Mouse (Mus musculus) heart, adult 9 months (tissue): Measurements from ENCODE around the gene Tubb3.
"Not testable (repeated sequence)": the region's sequence is repeated elsewhere in the genome, so short reads cannot be mapped to it uniquely, and the experiment has no call there.

Experiments
- DNase-seq, 2 experiments: peaks; one replicate each; pipeline ENCODE4 v3.0.0; 2022; ENCODE audit warnings: low spot score in 2 of 2

Tubb3 gene

DNA sequence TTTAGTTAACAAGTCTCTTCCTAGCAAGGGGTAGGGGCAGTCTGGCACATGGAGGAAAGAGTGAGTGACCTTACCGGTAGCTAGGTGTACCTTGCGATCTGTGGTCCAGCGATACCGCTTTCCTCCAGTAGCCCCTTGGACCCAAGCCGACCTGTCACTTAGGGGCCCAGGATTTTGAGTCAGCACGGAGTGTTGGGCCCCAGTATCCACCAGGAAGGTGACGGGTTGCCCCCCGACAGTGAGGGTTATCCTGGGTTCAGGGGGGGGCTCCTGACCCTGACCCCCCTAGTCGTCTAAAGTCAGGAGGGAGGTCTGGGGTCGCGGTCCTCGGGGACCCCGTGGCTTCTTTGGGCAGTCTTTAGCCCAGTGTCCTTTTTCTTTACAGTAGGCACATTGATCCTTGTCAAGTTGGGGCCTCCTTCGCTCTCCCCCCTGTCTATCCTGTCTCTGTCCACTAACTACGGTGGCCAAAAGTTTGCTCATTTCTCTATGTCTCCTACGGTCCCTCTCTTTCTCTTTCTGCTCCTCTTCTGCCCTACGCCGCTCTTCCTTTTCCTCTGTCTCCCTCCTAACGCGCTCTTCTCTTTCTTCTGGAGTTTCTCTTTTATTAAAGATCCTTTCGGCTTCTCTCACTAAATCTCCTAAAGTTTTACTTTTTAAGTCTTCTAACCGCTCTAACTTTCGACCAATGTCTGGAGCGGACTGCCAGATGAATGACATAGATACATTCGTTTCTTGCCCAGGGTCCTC lies 20.6 kb downstream of the Tubb3 start:
- no peak for DNase-seq

DNA sequence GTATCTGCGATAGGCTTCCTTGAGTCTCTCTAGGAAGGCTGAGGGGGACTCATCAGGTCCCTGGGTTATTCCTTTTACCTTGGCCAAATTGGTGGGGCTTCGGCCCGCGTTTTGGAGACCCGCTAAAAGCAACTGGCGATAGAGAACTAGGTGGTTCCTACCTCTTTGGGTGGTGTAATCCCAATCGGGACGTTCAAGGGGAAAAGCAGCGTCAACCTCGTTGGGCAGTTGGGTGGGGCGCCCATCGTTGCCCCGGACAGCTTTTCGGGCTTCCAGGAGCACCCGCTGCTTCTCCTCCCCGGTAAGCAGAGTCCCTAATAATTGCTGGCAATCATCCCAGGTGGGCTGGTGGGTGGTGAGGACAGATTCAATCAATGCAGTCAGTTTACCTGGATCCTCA lies 21.2 kb downstream of the Tubb3 start:
- no peak for DNase-seq

DNA sequence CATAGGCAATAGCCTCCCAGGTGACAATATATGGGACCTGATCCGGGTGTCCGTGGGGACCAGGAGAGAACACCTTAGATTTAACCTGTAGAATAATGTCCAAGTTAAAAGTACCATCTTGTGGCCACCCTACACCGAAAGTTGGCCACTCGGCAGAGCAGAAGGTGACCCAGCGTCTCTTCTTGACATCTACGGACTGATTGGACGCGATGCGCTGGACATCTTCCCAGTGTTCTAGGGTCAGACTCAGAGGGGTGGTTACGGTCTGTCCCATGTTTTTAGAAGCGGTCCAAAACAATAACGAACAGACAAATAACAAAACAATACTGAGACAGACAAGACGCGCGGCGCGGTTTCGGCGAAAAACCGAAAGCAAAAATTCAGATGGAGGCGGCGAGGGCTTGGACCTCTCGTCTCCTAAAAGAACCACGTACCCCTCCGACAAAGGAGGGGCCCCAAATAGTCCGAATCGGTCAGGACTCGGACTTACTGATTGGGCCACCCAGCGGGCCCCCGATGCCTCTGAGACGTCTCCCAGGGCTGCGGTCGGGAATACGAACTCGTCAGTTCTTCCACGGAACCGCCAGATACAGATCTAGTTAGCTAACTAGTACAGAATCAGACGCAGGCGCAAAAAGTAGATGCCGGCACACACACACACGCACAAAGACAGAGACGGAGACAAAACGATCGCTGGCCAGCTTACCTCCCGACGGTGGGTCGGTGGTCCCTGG lies 22.2 kb downstream of the Tubb3 start:
- not testable (repeated sequence) for DNase-seq

DNA sequence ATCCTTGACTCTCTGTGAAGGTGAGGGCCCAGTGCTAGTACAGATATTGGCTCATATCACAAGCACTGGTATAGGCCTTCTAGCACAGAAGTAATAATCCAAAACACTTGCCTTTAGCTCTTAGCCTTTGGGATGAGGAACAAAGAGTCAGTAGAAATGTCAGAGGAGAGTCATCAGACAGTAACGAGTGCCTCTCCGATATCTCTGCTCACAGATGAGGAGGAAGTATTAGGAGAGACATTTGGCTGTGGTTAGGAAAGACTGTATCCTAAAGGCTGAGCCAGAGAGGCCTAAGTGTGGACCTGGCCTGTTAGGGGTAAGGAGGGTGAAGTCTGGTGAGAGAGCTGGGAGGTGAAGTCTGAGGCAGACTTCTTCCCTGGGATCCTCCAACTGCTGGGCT lies 30.6 kb downstream of the Tubb3 start:
- DNase-seq: no peak

DNA sequence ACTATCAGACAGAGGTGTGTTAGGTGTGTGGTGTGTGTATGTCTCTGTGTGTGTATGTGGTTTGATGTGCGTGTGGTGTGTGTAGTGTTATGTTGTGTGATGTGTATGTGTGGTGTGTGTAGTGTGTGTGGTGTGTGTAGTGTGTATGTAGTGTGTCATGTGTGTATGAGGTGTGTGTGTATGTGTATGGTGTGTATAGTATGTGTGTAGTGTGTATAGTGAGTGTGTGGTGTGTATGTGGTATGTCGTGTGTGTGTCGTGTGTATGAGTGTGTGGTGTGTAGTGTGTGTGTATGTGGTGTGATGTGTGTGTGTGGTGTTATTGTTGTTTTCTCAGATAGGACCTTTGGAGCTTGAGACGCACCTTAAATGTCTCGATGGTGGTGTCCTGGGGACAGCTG lies 31.1 kb downstream of the Tubb3 start:
- DNase-seq: no peak

DNA sequence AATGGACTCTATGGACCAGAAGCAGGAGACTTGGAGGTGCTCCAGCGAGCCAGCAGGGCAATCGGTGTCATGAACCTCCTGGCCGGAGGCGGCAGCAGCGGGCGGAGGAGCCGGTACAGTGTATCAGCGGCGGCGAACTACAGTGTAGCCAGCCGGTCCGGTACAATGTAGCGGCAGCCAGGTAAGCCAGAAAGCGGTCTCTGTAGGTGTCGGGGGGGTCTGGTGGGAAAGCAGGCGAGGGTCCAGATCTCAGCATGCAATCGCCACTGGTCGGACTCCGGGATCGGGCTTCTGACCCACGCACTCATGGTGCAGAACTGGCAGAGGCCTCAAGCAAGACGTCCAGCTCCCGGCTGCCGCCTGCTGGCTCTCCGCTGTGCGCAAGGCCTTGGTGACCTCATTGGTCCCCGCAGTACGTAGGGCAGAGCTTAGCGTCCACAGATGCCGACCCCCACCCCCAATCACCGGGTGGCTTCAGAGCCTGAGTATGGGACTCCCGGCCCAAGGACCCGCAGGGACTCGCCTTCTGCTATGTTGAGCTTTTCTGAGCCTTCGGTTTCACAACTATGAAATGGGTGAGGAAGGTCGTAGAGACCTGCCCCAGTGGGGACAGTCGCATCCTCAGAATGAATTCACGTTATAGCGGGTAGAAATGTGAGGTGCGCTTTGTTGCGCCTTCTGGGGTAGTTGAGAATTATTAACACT lies 31.8 kb downstream of the Tubb3 start:
- peak; percentile 87 to 94 for DNase-seq

DNA sequence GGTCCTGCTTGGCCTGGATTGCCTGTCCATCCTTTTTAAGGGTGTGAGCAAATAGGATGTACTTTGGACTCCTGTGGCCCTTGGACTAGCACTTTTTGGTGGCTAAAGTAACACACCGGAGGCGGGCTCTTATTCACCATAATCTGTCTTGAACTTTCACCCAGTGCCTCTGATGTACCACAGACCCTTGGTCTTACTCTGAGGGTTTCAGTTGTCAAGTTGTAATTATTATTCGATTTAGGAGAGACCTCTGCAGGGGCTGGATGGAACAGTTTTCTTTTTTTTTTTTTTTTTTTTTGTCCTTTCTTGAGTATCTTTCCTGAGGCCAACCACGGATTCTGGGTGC lies 32.3 kb downstream of the Tubb3 start:
- no peak for DNase-seq

DNA sequence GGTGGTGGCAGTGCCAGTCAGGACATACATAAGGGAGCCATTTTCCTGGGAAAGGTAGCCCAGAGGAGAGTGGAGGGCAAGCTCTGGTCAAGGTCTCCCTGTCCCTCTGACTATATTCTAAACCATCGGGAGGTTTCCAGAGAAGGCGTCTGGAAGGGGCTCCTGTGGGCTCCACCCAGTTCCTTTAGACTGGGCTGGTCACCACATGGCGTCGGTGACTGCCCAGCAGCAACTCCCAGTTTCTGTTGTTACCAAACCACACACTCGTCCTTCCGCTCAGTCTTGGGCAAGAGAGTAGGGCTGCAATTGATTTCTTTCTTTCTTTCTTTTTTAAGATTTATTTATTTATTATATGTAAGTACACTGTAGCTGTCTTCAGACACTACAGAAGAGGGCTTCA lies 32.9 kb downstream of the Tubb3 start:
- DNase-seq: no peak

DNA sequence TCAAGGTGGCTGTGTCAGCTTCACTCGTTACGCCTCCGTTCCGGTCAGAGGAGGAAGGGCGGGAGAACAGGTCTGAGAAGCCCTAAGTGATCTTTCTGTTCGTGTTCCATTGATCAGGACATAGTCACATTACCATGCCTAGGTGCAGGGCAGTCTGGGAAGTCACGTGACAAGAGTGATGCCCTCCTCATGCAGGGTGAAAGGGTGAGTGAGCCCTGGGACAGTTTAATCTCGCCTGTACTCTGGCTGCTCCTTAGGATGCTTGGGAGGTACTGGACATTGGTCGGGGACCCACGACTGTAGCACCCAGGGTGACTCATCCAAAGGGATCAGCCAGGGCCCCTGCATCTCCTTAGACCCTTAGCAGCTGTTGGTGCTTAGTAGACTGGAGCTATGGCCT lies 34.8 kb downstream of the Tubb3 start:
- no peak for DNase-seq

DNA sequence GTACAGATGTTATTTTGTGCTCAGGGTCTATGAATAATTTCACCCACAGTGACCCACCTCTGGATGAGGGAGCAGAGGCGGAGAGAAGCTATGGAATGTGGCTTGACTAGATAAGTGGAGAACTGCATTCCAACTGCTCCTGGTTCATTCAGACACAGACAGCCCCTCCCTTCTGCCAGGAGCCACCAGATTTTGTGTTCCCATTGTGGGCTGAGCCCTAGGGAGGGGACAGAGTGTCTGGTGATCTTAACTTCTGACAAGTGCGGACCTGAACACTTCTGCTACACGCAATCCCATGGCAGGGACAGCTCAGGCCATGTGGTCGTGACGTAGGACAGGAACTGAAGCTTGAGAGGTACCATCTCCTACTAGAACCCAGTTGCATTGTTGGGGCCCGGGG lies 35.6 kb downstream of the Tubb3 start:
- DNase-seq: no peak

DNA sequence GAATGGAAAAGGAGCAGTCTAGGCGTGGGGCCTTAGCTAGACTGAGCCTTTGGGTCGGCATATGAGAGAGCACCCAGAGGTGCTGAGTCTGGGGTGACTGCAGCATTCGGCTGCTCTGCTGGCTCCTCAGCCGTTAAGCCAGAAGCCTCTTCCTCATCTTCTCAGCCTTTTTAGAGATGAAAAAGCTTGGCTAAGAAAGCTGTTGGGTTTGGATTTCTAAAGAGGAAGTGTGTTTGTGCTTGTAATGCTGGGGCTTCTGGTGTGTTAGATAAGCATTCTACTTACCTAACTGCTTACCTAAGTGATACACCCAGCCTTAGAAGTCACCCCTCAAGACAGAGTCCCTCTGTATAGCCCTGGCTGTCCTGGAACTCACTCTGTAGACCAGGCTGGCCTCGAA lies 39.6 kb downstream of the Tubb3 start:
- DNase-seq: no peak

DNA sequence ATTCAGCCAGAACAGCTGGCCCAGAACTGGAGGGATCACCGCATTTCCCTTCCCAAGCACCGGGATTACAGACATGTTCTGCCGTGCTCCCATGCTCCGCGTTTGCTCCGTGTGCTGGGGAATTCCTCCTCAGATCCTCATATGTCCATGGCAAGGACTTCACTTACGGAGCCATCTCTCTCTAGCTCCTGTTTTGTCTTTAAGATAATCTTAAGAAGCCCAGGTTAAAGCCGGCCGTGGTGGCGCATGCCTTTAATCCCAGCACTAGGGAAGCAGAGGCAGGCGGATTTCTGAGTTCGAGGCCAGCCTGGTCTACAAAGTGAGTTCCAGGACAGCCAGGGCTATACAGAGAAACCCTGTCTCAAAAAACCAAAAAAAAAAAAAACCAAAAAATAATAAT lies 40.5 kb downstream of the Tubb3 start:
- DNase-seq: not testable (repeated sequence)

DNA sequence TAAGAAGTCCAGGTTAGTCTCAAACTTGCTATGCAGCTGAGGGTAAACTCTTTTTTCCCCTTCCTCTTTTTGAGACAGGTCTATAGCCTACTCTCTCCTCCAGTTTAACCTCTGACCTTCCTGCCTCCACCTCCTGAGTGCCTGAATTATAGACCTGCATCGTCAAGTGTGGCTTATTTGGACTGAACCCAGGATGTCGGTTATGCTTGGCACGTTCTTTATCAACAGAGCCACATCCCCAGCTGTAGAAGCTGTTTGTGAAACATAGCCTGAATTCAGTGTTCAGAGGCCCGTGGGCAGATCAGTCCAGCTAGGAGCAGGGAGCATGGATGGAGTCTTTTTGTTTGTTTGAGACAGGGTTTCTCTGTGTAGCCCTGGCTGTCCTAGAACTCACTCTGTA lies 40.9 kb downstream of the Tubb3 start:
- DNase-seq: no peak

DNA sequence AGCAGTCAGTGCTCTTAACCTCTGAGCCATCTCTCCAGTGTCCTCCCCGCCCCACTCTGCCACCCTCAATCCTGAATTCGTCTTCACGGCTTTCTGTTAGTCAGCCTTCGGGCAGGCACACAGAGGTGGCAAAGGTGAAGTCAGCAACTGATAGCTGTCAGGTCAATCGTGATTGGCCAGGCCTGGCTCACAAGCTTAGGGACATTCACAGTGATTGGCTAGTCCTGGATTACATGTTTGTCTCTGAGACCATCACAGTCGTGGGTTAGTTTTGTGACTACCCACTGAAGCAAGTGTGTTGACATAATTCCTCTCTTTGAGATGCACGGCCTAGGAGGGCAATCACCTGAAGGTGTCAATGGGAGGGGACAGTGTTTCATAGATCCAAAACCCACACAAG lies 42.1 kb downstream of the Tubb3 start:
- DNase-seq: no peak

DNA sequence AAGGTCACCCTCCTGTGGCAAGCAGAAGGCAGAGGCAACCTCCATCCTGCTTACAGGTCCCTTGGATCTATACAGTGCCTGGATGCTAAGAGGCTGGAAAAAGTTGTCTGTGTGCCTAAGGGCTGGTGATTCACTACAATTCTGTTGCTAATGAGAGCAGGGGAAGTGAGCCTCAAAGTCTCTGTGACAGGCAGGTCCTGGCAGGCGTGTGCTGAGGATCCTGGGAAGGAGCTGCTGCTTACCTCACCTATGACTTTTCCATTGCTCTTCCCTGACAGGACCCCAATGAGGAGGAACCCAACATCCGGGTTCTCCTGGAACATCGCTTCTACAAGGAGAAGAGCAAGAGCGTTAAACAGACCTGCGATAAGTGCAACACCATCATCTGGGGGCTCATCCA lies 42.7 kb downstream of the Tubb3 start:
- no peak for DNase-seq

DNA sequence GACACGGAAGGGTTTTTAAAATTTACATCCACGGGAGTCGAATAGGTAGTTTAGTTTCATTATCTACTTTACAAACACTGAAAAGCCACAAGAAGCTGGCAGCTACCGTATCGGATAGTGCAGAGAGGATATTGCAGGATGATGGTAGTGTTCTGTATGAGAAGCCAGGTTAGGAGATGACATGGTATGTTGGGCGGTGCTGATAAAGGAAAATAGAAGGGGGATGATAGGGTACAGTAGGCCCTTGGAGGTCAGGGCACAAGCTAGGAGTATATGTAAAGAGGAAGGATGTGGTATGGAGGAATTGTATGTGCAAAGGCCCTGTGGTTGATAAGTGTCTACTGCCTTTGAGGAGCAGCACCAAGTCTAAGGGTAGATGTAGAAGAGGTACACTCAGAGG lies 43.3 kb downstream of the Tubb3 start:
- no peak for DNase-seq

DNA sequence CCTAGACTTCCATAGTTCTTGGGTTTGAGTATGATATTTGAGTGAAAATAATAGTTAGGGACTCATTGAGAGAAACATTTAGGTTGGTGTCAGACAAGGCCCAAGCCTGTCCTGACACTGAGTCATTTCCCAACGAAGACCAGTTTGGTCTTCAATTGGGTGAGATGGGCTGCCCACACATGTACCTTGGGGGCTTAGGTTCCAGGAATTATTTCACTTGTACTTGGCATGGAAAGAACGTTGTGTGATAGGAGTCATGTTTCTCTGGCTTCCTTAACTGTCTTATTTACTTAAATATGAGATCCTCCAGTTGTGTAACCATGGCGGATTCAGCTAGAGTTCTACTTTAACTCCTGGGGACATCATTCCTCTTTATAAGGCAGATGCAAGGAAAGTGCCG lies 52.4 kb downstream of the Tubb3 start:
- DNase-seq: no peak

DNA sequence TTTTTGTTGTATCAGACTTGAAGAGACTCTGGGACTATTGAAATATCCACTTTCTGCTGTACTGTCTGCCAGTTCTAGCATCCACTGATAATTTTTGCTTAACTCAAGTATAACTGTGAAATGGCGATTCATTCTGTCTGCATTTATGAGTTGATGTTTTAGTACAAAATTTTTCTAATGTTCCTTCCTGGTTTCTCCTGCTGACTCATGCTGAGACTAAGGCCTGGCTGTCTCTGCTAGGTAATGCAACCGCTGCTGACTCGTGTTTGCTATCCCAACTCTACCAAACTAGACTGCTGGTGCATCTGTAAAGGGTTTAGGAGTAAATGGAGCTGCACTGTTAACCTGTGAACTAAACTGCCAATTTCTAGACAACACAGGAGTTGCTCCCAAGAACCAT lies 56.3 kb downstream of the Tubb3 start:
- DNase-seq: no peak
